1 mouse cellular context compared by ENCODE assay signal in the genomic region with DNA sequence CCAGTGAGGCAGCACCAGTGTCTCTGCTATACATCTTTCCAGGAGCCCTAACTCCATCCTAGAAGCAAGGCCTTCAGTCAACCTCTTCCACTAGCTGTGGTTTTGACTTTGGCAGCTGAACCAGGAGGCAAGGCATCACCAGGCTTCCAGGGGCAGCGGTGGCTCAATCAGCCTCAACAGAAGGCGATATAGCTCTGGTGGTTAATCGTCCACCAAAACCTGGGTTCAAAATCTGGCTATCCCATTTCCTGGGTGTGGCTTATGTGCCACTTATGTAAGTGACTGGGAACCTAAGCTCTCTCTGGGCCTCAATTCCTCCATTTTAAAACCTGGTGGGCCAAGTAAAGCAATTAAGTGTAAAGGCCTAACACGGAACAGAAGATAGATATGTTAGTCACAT.
TF ChIP-seq lines count a peak whose summit lies in the region.

No protein-coding gene starts in this region.

TF ChIP-seq in MEL, 35 proteins besides CTCF, POLR2A, EP300 and RAD21:
- no peak for TF ChIP-seq MYB (IDR thresholded peaks at IDR 0.05; ENCODE audit: low read depth, low read length)
- TF ChIP-seq RCOR1 (IDR thresholded peaks at IDR 0.05; ENCODE audit: low read depth, low read length): no peak
- TF ChIP-seq ZNF384 (IDR thresholded peaks at IDR 0.05; ENCODE audit: low read depth, low read length): no peak
- no peak for TF ChIP-seq MAFK (IDR thresholded peaks at IDR 0.05; ENCODE audit: borderline replicate concordance, low read depth, low read length)
- no peak for TF ChIP-seq SIN3A (IDR thresholded peaks at IDR 0.05; ENCODE audit: low read length)
- TF ChIP-seq MEF2A (IDR thresholded peaks at IDR 0.05; ENCODE audit: extremely low read depth, insufficient replicate concordance, low read depth, low read length, poor library complexity, severe bottlenecking): no peak
